Mouse (Mus musculus): ENCODE measurements around the gene Npcd. TPM values are rescaled to one million over a fixed set of nuclear protein-coding genes. Genes with fewer than 3 reads are reported as not detected.

The Npcd gene
- polyA plus RNA-seq, 1 experiment from 2014 or later, result 0.22 TPM

- no peaks in the 10 kb centered on the region for H3K4me1 ChIP-seq (ENCODE audit: control insufficient read depth, insufficient read depth, low read length)
- H3K27me3 ChIP-seq (ENCODE audit: control insufficient read depth, insufficient read depth, low read length), result no peaks in the 10 kb centered on the region
- 74% methylated on average over 8 of the region's 8 CpGs for WGBS
- H3K36me3 ChIP-seq (ENCODE audit: control insufficient read depth, insufficient read depth, low read length), result no peaks in the 10 kb centered on the region
- H3K9me3 ChIP-seq (ENCODE audit: control insufficient read depth, low read length), result no peaks in the 10 kb centered on the region
- no peak for ATAC-seq (ENCODE audit: low FRiP score, low TSS enrichment)
- H3K27ac ChIP-seq (ENCODE audit: low read depth, low read length), result no peak overlapping the region
- no peak overlapping the region for H3K4me3 ChIP-seq (ENCODE audit: low read length)
- no peak overlapping the region for H3K9ac ChIP-seq (ENCODE audit: low read depth, low read length)
- H3K4me2 ChIP-seq (replicated peaks; ENCODE audit: low read depth, low read length), result no peak overlapping the region
Measured at GRCm38 (mm10) chr15:79755977-79756625, 77.9 kb downstream of the Npcd start.

- no peak overlapping the region for H3K4me2 ChIP-seq (replicated peaks; ENCODE audit: low read depth, low read length)
- no peaks in the 10 kb centered on the region for H3K36me3 ChIP-seq (ENCODE audit: control insufficient read depth, insufficient read depth, low read length)
- H3K4me3 ChIP-seq (ENCODE audit: low read length), result no peak overlapping the region
- H3K27ac ChIP-seq (ENCODE audit: low read depth, low read length), result no peak overlapping the region
- H3K9ac ChIP-seq (ENCODE audit: low read depth, low read length), result no peak overlapping the region
- no peak for ATAC-seq (ENCODE audit: low FRiP score, low TSS enrichment)
- no peaks in the 10 kb centered on the region for H3K9me3 ChIP-seq (ENCODE audit: control insufficient read depth, low read length)
- no peaks in the 10 kb centered on the region for H3K4me1 ChIP-seq (ENCODE audit: control insufficient read depth, insufficient read depth, low read length)
- no peaks in the 10 kb centered on the region for H3K27me3 ChIP-seq (ENCODE audit: control insufficient read depth, insufficient read depth, low read length)
- WGBS, result 83% methylated on average over 4 of the region's 4 CpGs
Measured at GRCm38 (mm10) chr15:79755176-79755575, 78.9 kb downstream of the Npcd start.

- Histone ChIP-seq H3K9ac (ENCODE audit: low read depth, low read length) (no peak overlapping the region), H3K36me3 (ENCODE audit: control insufficient read depth, insufficient read depth, low read length) (no peaks in the 10 kb centered on the region), H3K4me1 (ENCODE audit: control insufficient read depth, insufficient read depth, low read length) (no peaks in the 10 kb centered on the region), H3K27me3 (ENCODE audit: control insufficient read depth, insufficient read depth, low read length) (no peaks in the 10 kb centered on the region), H3K9me3 (ENCODE audit: control insufficient read depth, low read length) (no peaks in the 10 kb centered on the region), H3K4me3 (ENCODE audit: low read length) (no peak overlapping the region), H3K27ac (ENCODE audit: low read depth, low read length) (no peak overlapping the region), H3K4me2 (replicated peaks; ENCODE audit: low read depth, low read length) (no peak overlapping the region)
- no peak for ATAC-seq (ENCODE audit: low FRiP score, low TSS enrichment)
- WGBS, result 64% methylated on average over 4 of the region's 4 CpGs
Measured at GRCm38 (mm10) chr15:79753873-79754272, 80.2 kb downstream of the Npcd start.

GRCm38 (mm10) chr15:79753420-79753752 lies 80.7 kb downstream of the Npcd start:
- Histone ChIP-seq H3K9me3 (ENCODE audit: control insufficient read depth, low read length) (no peaks in the 10 kb centered on the region), H3K27ac (ENCODE audit: low read depth, low read length) (no peak overlapping the region), H3K27me3 (ENCODE audit: control insufficient read depth, insufficient read depth, low read length) (no peaks in the 10 kb centered on the region), H3K4me1 (ENCODE audit: control insufficient read depth, insufficient read depth, low read length) (no peaks in the 10 kb centered on the region), H3K4me2 (replicated peaks; ENCODE audit: low read depth, low read length) (no peak overlapping the region), H3K4me3 (ENCODE audit: low read length) (no peak overlapping the region), H3K36me3 (ENCODE audit: control insufficient read depth, insufficient read depth, low read length) (no peaks in the 10 kb centered on the region), H3K9ac (ENCODE audit: low read depth, low read length) (no peak overlapping the region)
- peak; percentile 17; the same call in 1 of the 2 replicates for ATAC-seq (ENCODE audit: low FRiP score, low TSS enrichment)
- WGBS, result 90% methylated on average over 3 of the region's 3 CpGs

- H3K4me1 ChIP-seq (ENCODE audit: control insufficient read depth, insufficient read depth, low read length), result no peaks in the 10 kb centered on the region
- H3K27me3 ChIP-seq (ENCODE audit: control insufficient read depth, insufficient read depth, low read length), result no peaks in the 10 kb centered on the region
Measured at GRCm38 (mm10) chr15:79752742-79753419, 81.2 kb downstream of the Npcd start.

GRCm38 (mm10) chr15:79751772-79752171 lies 82.3 kb downstream of the Npcd start:
- Histone ChIP-seq H3K27ac (ENCODE audit: low read depth, low read length) (no peak overlapping the region), H3K4me3 (ENCODE audit: low read length) (no peak overlapping the region), H3K4me1 (ENCODE audit: control insufficient read depth, insufficient read depth, low read length) (no peaks in the 10 kb centered on the region), H3K4me2 (replicated peaks; ENCODE audit: low read depth, low read length) (no peak overlapping the region), H3K9me3 (ENCODE audit: control insufficient read depth, low read length) (no peaks in the 10 kb centered on the region), H3K27me3 (ENCODE audit: control insufficient read depth, insufficient read depth, low read length) (no peaks in the 10 kb centered on the region), H3K36me3 (ENCODE audit: control insufficient read depth, insufficient read depth, low read length) (no peaks in the 10 kb centered on the region), H3K9ac (ENCODE audit: low read depth, low read length) (no peak overlapping the region)
- WGBS, result 84% methylated on average over 17 of the region's 17 CpGs
- ATAC-seq (ENCODE audit: low FRiP score, low TSS enrichment), result no peak

More at GRCm38 (mm10) chr15:79752742-79753419, 81.2 kb downstream of the Npcd start:
- no peak overlapping the region; the same call in 1 of the 2 replicates for H3K27ac ChIP-seq (ENCODE audit: low read depth, low read length)
- WGBS, result 25% methylated on average over 11 of the region's 11 CpGs
- H3K36me3 ChIP-seq (ENCODE audit: control insufficient read depth, insufficient read depth, low read length), result no peaks in the 10 kb centered on the region
- no peak overlapping the region for H3K4me2 ChIP-seq (replicated peaks; ENCODE audit: low read depth, low read length)
- no peak overlapping the region for H3K9ac ChIP-seq (ENCODE audit: low read depth, low read length)
- no peak overlapping the region for H3K4me3 ChIP-seq (ENCODE audit: low read length)
- peak; percentile 53; the same call in 1 of the 2 replicates for ATAC-seq (ENCODE audit: low FRiP score, low TSS enrichment)
- no peaks in the 10 kb centered on the region for H3K9me3 ChIP-seq (ENCODE audit: control insufficient read depth, low read length)

GRCm38 (mm10) chr15:79750266-79750665 lies 83.8 kb downstream of the Npcd start:
- no peaks in the 10 kb centered on the region for H3K27me3 ChIP-seq (ENCODE audit: control insufficient read depth, insufficient read depth, low read length)
- H3K4me2 ChIP-seq (replicated peaks; ENCODE audit: low read depth, low read length), result no peak overlapping the region
- no peak overlapping the region for H3K9ac ChIP-seq (ENCODE audit: low read depth, low read length)
- H3K4me3 ChIP-seq (ENCODE audit: low read length), result no peak overlapping the region
- H3K4me1 ChIP-seq (ENCODE audit: control insufficient read depth, insufficient read depth, low read length), result no peaks in the 10 kb centered on the region
- H3K9me3 ChIP-seq (ENCODE audit: control insufficient read depth, low read length), result no peaks in the 10 kb centered on the region
- 88% methylated on average over 8 of the region's 8 CpGs for WGBS
- no peaks in the 10 kb centered on the region for H3K36me3 ChIP-seq (ENCODE audit: control insufficient read depth, insufficient read depth, low read length)
- no peak for ATAC-seq (ENCODE audit: low FRiP score, low TSS enrichment)
- no peak overlapping the region for H3K27ac ChIP-seq (ENCODE audit: low read depth, low read length)

GRCm38 (mm10) chr15:79749162-79749561 lies 84.9 kb downstream of the Npcd start:
- Histone ChIP-seq H3K36me3 (ENCODE audit: control insufficient read depth, insufficient read depth, low read length) (no peaks in the 10 kb centered on the region), H3K27ac (ENCODE audit: low read depth, low read length) (no peak overlapping the region), H3K4me3 (ENCODE audit: low read length) (no peak overlapping the region), H3K9me3 (ENCODE audit: control insufficient read depth, low read length) (no peaks in the 10 kb centered on the region), H3K4me1 (ENCODE audit: control insufficient read depth, insufficient read depth, low read length) (no peaks in the 10 kb centered on the region), H3K4me2 (replicated peaks; ENCODE audit: low read depth, low read length) (no peak overlapping the region), H3K9ac (ENCODE audit: low read depth, low read length) (no peak overlapping the region), H3K27me3 (ENCODE audit: control insufficient read depth, insufficient read depth, low read length) (no peaks in the 10 kb centered on the region)
- no peak for ATAC-seq (ENCODE audit: low FRiP score, low TSS enrichment)
- 95% methylated on average over 7 of the region's 7 CpGs for WGBS

GRCm38 (mm10) chr15:79747998-79748397 lies 86.0 kb downstream of the Npcd start:
- WGBS, result 62% methylated on average over 11 of the region's 11 CpGs
- Histone ChIP-seq H3K4me2 (replicated peaks; ENCODE audit: low read depth, low read length) (no peak overlapping the region), H3K9me3 (ENCODE audit: control insufficient read depth, low read length) (no peaks in the 10 kb centered on the region), H3K9ac (ENCODE audit: low read depth, low read length) (no peak overlapping the region), H3K4me1 (ENCODE audit: control insufficient read depth, insufficient read depth, low read length) (0 out of 2 replicates have a peak, but pooled peaks cover 3% of the 10 kb centered on the region), H3K27ac (ENCODE audit: low read depth, low read length) (no peak overlapping the region), H3K27me3 (ENCODE audit: control insufficient read depth, insufficient read depth, low read length) (no peaks in the 10 kb centered on the region), H3K4me3 (ENCODE audit: low read length) (no peak overlapping the region), H3K36me3 (ENCODE audit: control insufficient read depth, insufficient read depth, low read length) (no peaks in the 10 kb centered on the region)
- no peak for ATAC-seq (ENCODE audit: low FRiP score, low TSS enrichment)
